Mouse (Mus musculus): ENCODE results near the gene Fignl1. TPM values are rescaled to one million over a fixed set of nuclear protein-coding genes. Genes with fewer than 3 reads are reported as not detected.

Gene Fignl1
- polyA plus RNA-seq, 1 experiment: 89.3 TPM

DNA sequence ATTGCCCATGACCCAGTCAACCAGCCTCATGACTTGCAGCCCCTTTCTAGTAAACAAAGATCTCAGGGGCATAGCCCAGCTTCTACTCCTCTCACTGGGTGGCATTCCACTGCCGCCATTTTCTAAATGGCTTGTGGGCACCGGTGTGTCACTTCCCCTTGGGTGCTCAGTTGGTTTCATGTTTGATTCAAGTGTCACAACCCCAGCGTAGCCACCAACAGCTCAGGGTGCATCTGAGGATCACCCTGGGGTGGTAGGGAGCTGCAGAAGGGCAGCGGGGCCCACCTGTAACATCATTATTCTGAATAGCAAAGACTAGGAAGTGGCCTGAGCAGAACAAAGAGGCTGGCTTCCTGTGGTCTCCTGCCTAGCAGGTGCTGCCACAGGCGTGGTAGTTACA is 57.7 kb downstream of the Fignl1 start:
- no peaks in the 10 kb centered on the region for H3K4me1 ChIP-seq (ENCODE audit: control insufficient read depth, insufficient read depth, low read length)

DNA sequence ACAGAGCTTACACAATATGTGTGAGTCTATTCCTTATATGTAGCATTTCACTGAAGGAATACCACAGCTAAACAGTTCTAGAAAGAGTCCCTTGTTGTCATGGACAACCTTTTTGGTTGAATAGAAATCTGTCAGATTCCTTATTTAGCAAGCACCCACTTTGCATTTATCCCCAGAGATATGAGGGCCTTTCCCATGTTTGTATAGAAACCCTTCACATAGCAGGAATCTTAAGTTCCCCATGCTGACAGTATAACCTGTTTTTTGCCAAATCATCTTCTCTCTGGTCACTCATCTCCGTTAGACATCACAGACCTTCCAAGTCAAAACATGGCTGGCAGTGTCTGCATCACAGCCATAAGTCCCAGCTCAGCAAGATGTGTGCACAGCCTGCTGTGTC is 64.5 kb downstream of the Fignl1 start:
- Histone ChIP-seq H3K4me3 (ENCODE audit: low read depth, low read length) (no peak overlapping the region), H3K9me3 (replicated peaks; ENCODE audit: control insufficient read depth, insufficient read depth, low read length, poor library complexity, severe bottlenecking) (peaks cover 11% of the 10 kb centered on the region), H3K9ac (ENCODE audit: low read depth, poor library complexity, severe bottlenecking) (no peak overlapping the region), H3K4me1 (ENCODE audit: control insufficient read depth, insufficient read depth, low read length) (no peaks in the 10 kb centered on the region), H3K27me3 (ENCODE audit: control insufficient read depth, insufficient read depth, low read length, poor library complexity, severe bottlenecking) (no peaks in the 10 kb centered on the region), H3K27ac (ENCODE audit: insufficient read depth, low read length) (no peak overlapping the region), H3K36me3 (ENCODE audit: control insufficient read depth, insufficient read depth, low read length, poor library complexity, severe bottlenecking) (no peaks in the 10 kb centered on the region)
- TF ChIP-seq EP300 (IDR thresholded peaks at IDR 0.05; ENCODE audit: insufficient read depth, low read depth, low read length) (no peak), POLR2A (IDR thresholded peaks at IDR 0.05; ENCODE audit: insufficient read depth, low read length) (no peak), CTCF (IDR thresholded peaks at IDR 0.05; ENCODE audit: low read depth, low read length) (no peak)

More for the DNA sequence above, 57.7 kb downstream of the Fignl1 start:
- Histone ChIP-seq H3K9ac (ENCODE audit: low read depth, poor library complexity, severe bottlenecking) (no peak overlapping the region), H3K27me3 (ENCODE audit: control insufficient read depth, insufficient read depth, low read length, poor library complexity, severe bottlenecking) (no peaks in the 10 kb centered on the region), H3K4me3 (ENCODE audit: low read depth, low read length) (no peak overlapping the region), H3K36me3 (ENCODE audit: control insufficient read depth, insufficient read depth, low read length, poor library complexity, severe bottlenecking) (no peaks in the 10 kb centered on the region), H3K9me3 (replicated peaks; ENCODE audit: control insufficient read depth, insufficient read depth, low read length, poor library complexity, severe bottlenecking) (peaks cover 11% of the 10 kb centered on the region), H3K27ac (ENCODE audit: insufficient read depth, low read length) (no peak overlapping the region)
- TF ChIP-seq POLR2A (IDR thresholded peaks at IDR 0.05; ENCODE audit: insufficient read depth, low read length): no peak
- TF ChIP-seq EP300 (IDR thresholded peaks at IDR 0.05; ENCODE audit: insufficient read depth, low read depth, low read length): no peak
- TF ChIP-seq CTCF (IDR thresholded peaks at IDR 0.05; ENCODE audit: low read depth, low read length): no peak

DNA sequence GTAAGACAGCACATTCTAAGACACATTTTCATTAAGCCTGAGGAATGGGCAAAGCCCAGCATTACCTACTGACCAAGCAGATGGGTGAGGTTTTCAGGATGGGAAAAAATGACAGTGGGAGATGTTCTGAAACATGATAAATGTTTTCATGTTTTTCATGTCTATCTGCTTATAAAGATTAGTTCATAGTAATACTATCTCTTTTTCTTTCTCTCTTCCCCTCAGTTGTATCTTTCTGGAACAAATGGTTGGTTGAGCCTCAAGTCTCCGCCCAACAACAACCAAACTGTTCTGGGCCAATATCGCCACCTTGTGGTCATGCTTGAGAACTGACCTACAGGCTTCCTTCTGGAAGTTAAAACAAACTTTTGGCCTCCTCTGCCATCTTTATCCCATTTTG is 66.1 kb downstream of the Fignl1 start:
- Histone ChIP-seq H3K36me3 (ENCODE audit: control insufficient read depth, insufficient read depth, low read length, poor library complexity, severe bottlenecking) (no peaks in the 10 kb centered on the region), H3K27ac (ENCODE audit: insufficient read depth, low read length) (no peak overlapping the region), H3K4me3 (ENCODE audit: low read depth, low read length) (no peak overlapping the region), H3K9me3 (replicated peaks; ENCODE audit: control insufficient read depth, insufficient read depth, low read length, poor library complexity, severe bottlenecking) (peaks cover 9% of the 10 kb centered on the region), H3K9ac (ENCODE audit: low read depth, poor library complexity, severe bottlenecking) (no peak overlapping the region), H3K27me3 (ENCODE audit: control insufficient read depth, insufficient read depth, low read length, poor library complexity, severe bottlenecking) (no peaks in the 10 kb centered on the region), H3K4me1 (ENCODE audit: control insufficient read depth, insufficient read depth, low read length) (no peaks in the 10 kb centered on the region)
- peak; percentile 51 for TF ChIP-seq CTCF (IDR thresholded peaks at IDR 0.05; ENCODE audit: low read depth, low read length)
- no peak for TF ChIP-seq EP300 (IDR thresholded peaks at IDR 0.05; ENCODE audit: insufficient read depth, low read depth, low read length)

DNA sequence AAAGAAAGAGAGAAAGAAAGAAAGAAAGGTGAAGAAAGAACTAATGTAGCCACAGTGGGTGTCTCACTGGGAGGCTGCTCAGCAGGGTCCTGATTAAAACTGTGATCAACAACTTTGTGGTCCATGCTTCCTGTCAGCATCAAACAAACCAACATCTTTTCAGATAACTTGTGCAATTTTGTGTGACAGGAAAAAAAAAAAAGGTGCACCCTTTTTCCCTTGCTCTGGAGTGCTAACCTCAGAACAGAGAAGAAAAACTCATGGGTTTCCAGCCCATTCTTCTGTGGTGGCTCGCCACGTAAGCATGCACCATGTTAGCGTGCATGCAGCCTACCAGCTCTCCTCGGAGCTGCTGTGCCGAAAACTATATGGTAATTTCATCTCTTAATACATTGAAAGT is 67.2 kb downstream of the Fignl1 start:
- Histone ChIP-seq H3K9ac (ENCODE audit: low read depth, poor library complexity, severe bottlenecking) (no peak overlapping the region), H3K36me3 (ENCODE audit: control insufficient read depth, insufficient read depth, low read length, poor library complexity, severe bottlenecking) (no peaks in the 10 kb centered on the region), H3K9me3 (replicated peaks; ENCODE audit: control insufficient read depth, insufficient read depth, low read length, poor library complexity, severe bottlenecking) (no peaks in the 10 kb centered on the region), H3K4me3 (ENCODE audit: low read depth, low read length) (no peak overlapping the region), H3K4me1 (ENCODE audit: control insufficient read depth, insufficient read depth, low read length) (no peaks in the 10 kb centered on the region), H3K27me3 (ENCODE audit: control insufficient read depth, insufficient read depth, low read length, poor library complexity, severe bottlenecking) (no peaks in the 10 kb centered on the region), H3K27ac (ENCODE audit: insufficient read depth, low read length) (no peak overlapping the region)
- TF ChIP-seq POLR2A (IDR thresholded peaks at IDR 0.05; ENCODE audit: insufficient read depth, low read length): no peak
- TF ChIP-seq CTCF (IDR thresholded peaks at IDR 0.05; ENCODE audit: low read depth, low read length): no peak
- no peak for TF ChIP-seq EP300 (IDR thresholded peaks at IDR 0.05; ENCODE audit: insufficient read depth, low read depth, low read length)

DNA sequence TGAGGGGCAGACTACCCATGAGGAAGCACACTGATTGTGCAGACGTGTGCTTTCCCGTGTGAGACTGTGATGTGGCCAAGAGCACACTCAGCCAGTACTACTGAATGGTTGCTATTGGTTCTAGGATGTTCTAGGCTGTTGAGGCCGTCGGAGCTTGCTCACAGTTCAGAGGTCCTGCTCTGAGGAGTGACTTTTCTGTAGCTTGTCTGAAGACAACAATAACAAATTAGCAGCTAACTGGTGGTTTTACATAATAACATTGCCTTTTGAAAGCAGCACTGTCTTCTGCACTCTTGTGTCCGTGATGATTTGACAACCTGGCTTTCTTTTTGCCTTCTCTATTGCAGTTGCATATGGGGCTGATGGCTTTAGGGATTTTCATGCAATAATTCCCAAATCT is 68.2 kb downstream of the Fignl1 start:
- TF ChIP-seq POLR2A (IDR thresholded peaks at IDR 0.05; ENCODE audit: insufficient read depth, low read length) (no peak), CTCF (IDR thresholded peaks at IDR 0.05; ENCODE audit: low read depth, low read length) (no peak), EP300 (IDR thresholded peaks at IDR 0.05; ENCODE audit: insufficient read depth, low read depth, low read length) (no peak)
- no peak overlapping the region for H3K4me3 ChIP-seq (ENCODE audit: low read depth, low read length)
- no peaks in the 10 kb centered on the region for H3K27me3 ChIP-seq (ENCODE audit: control insufficient read depth, insufficient read depth, low read length, poor library complexity, severe bottlenecking)
- H3K4me1 ChIP-seq (ENCODE audit: control insufficient read depth, insufficient read depth, low read length): no peaks in the 10 kb centered on the region
- H3K9me3 ChIP-seq (replicated peaks; ENCODE audit: control insufficient read depth, insufficient read depth, low read length, poor library complexity, severe bottlenecking): no peaks in the 10 kb centered on the region
- no peak overlapping the region for H3K9ac ChIP-seq (ENCODE audit: low read depth, poor library complexity, severe bottlenecking)
- H3K27ac ChIP-seq (ENCODE audit: insufficient read depth, low read length): no peak overlapping the region
- no peaks in the 10 kb centered on the region for H3K36me3 ChIP-seq (ENCODE audit: control insufficient read depth, insufficient read depth, low read length, poor library complexity, severe bottlenecking)

DNA sequence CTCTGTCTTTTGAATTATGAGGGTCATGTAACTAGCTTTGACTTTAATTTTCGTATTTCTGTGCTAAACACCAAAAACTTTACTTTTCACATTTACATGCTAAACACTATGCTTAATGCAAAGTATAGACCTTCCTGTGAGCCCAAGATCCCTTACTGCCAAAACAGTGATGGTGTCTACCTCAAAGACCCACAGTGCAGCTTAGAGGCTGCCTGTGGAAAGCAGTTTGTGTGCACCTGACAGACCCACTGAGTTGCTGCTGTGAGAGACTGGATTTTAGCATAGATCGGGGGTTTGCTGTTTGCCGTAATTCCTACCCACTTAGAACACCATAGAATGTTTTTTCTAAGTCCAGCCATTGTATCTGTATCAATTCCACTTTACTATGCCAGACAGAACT is 69.7 kb downstream of the Fignl1 start:
- H3K27me3 ChIP-seq (ENCODE audit: control insufficient read depth, insufficient read depth, low read length, poor library complexity, severe bottlenecking): no peaks in the 10 kb centered on the region
- no peak overlapping the region for H3K9ac ChIP-seq (ENCODE audit: low read depth, poor library complexity, severe bottlenecking)
- no peaks in the 10 kb centered on the region for H3K9me3 ChIP-seq (replicated peaks; ENCODE audit: control insufficient read depth, insufficient read depth, low read length, poor library complexity, severe bottlenecking)
- TF ChIP-seq POLR2A (IDR thresholded peaks at IDR 0.05; ENCODE audit: insufficient read depth, low read length) (no peak), CTCF (IDR thresholded peaks at IDR 0.05; ENCODE audit: low read depth, low read length) (no peak), EP300 (IDR thresholded peaks at IDR 0.05; ENCODE audit: insufficient read depth, low read depth, low read length) (no peak)
- no peak overlapping the region for H3K4me3 ChIP-seq (ENCODE audit: low read depth, low read length)
- no peak overlapping the region for H3K27ac ChIP-seq (ENCODE audit: insufficient read depth, low read length)
- no peaks in the 10 kb centered on the region for H3K4me1 ChIP-seq (ENCODE audit: control insufficient read depth, insufficient read depth, low read length)
- H3K36me3 ChIP-seq (ENCODE audit: control insufficient read depth, insufficient read depth, low read length, poor library complexity, severe bottlenecking): no peaks in the 10 kb centered on the region
